Mouse (Mus musculus) B cell, adult 67 days (primary cell): ENCODE measurements around the gene Tmprss9. TPM values are rescaled to one million over a fixed set of nuclear protein-coding genes. Genes with fewer than 3 reads are reported as not detected.

Experiments used
- total RNA-seq, 2 experiments: library from RNA; stranded (reverse); gene quantifications; 4 replicates each; pipeline ENCODE4 v1.2.4; 2023

The Tmprss9 gene
- not detected for total RNA-seq

DNA sequence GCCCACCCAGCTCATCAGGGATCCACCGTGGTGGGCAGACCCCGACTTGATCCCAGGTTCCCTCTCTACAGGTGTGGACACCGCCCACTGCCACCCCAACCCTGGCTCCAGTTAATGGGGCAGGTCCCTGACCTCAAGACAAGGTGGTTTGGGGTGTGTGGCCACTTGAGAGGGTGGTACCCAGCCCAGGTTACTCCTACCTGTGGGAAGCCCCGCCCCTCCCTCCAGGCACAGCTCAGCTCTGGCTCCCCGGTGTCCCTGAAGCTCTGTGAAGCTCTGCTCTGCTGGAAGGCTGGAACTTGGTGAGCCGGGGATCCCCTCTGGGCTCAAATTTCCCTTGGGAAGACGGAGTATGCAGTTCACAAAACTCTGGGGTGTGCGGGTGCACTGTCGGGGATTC, at the start of gene Tmprss9:
Gene Tmprss9, plus strand, starts transcription at position 268 of the 400 bp plus-strand sequence.

DNA sequence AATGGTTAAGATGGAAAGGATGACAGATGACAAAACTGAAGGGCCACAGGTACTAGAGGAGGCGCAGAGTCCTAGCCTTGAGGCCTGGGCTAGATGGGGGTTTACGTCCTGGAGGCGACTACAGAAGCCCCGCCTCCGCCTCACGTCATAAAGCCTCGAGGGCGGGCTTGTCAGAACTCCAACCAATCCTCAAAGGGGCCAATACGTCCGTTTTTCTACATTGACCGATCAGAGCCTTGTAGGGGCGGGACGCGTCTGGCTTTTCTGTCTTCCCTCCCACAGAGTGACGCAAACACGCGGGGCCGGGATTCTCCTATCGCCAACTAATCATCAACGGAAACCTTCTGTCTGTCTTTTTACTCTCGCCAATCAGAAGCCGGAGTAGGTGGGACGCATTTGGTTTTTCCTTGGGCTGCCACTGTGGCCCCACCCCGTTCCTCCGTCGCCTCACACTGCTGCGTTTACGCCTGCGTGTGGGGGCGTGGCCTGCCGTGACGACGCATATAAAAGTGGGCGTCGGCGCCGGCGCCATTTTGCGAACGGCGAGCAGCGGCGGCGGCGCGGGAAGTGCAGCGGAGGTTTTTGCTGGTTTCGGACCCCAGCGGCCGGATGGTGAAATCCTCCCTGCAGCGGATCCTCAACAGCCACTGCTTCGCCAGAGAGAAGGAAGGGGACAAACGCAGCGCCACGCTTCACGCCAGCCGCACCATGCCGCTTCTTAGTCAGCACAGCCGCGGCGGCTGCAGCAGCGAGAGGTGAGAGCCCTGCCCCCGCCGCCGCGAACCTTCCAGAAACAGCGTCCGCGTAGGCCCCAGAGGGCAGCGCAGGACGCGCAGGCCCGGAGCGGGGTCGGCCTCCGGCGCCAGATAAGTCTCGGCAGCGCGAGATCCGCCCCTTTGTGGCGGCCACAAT, 45.2 kb upstream of the Tmprss9 start, which contains the start of gene Oaz1:
Gene Oaz1, plus strand, starts transcription at position 506 of the 912 bp plus-strand sequence.

DNA sequence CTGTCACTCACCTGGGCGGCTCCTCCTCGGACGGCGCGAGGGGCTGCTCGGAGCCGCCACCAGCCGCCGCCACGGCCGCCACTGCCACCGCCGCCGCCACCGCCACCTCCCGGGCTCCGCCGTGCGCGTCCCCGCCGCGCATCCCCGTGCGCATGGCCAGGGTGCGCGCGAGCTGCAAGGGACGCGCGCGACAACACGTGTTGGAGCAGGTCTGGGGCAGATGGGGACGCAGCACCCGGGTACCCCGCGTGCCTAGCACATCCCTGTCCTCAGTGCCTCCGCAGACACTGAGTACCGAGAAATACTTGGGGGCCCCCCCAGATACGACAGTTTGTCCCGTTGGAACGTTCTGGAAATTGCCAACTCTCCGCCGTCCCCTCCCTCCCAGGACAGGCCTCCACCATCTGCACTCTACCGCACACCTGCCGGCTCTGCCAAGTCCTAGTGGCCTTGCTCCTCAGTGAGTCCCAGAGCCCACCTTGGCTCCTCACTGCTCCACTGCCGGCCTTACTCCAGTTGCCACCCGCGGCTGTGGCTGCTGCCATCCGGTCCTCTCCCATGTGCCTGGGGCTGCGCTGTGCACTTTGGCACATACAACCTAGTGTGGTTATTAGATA, 27.6 kb upstream of the Tmprss9 start, which contains the start of gene Lingo3:
Gene Lingo3, minus strand, starts transcription at position 109 of the 617 bp plus-strand sequence.

GRCm38 (mm10) chr10:80854913-80855748, 16.5 kb upstream of the Tmprss9 start, which contains the start of the genes Lsm7 and Sppl2b:
Gene Lsm7 (minus strand): TSS chr10:80855209.
Gene Sppl2b (plus strand): TSS chr10:80855275.

GRCm38 (mm10) chr10:80900318-80901247, 28.9 kb downstream of the Tmprss9 start, which contains the start of gene Timm13:
Gene Timm13 (minus strand): TSS chr10:80900969.

GRCm38 (mm10) chr10:80917779-80918434, 46.3 kb downstream of the Tmprss9 start, which contains the start of gene Lmnb2:
Gene Lmnb2 (minus strand): TSS chr10:80918245.

GRCm38 (mm10) chr10:80929299-80930226, 57.9 kb downstream of the Tmprss9 start, which contains the start of gene Gadd45b:
Gene Gadd45b (plus strand): TSS chr10:80930073.

Other genes with a start within 250 kb of the Tmprss9 start
- gene Csnk1g2, start 249.0 kb upstream of the Tmprss9 start, total RNA-seq, result 100 to 1,000 TPM; 203 to 222 TPM
- 10 to 100 TPM; 32.1 to 40.9 TPM for gene Btbd2, start 214.8 kb upstream of the Tmprss9 start, total RNA-seq
- 100 to 1,000 TPM; 441 to 463 TPM for gene Mknk2, start 193.7 kb upstream of the Tmprss9 start, total RNA-seq
- gene Mob3a, start 169.9 kb upstream of the Tmprss9 start, total RNA-seq, result 100 to 1,000 TPM; 123 to 146 TPM
- gene Izumo4, start 169.7 kb upstream of the Tmprss9 start, total RNA-seq, result 10 to 100 TPM; 45.0 to 50.1 TPM
- gene Ap3d1, start 129.6 kb upstream of the Tmprss9 start, total RNA-seq, result 100 to 1,000 TPM; 148 to 163 TPM
- gene Dot1l, start 116.6 kb upstream of the Tmprss9 start, total RNA-seq, result 10 to 100 TPM; 68.5 to 68.9 TPM
- 10 to 100 TPM; 69.1 to 83.5 TPM for gene Sf3a2, start 73.7 kb upstream of the Tmprss9 start, total RNA-seq
- 100 to 1,000 TPM; 151 to 152 TPM for gene Plekhj1, start 73.2 kb upstream of the Tmprss9 start, total RNA-seq
- gene Amh, start 66.6 kb upstream of the Tmprss9 start, total RNA-seq, result 1 to 10 TPM; 1.2 to 2.7 TPM
- not detected for gene Jsrp1, start 58.4 kb upstream of the Tmprss9 start, total RNA-seq
- 100 to 1,000 TPM; 496 to 510 TPM for gene Oaz1, start 45.2 kb upstream of the Tmprss9 start, total RNA-seq
- not detected for gene Lingo3, start 27.8 kb upstream of the Tmprss9 start, total RNA-seq
- gene Lsm7, start 16.6 kb upstream of the Tmprss9 start, total RNA-seq, result 10 to 100 TPM; 31.9 to 37.1 TPM
- 10 to 100 TPM; 33.2 to 34.7 TPM for gene Sppl2b, start 16.6 kb upstream of the Tmprss9 start, total RNA-seq
- gene Timm13, start 29.1 kb downstream of the Tmprss9 start, total RNA-seq, result 10 to 100 TPM; 57.8 to 77.8 TPM
- 10 to 100 TPM; 14.6 to 16.0 TPM for gene Lmnb2, start 46.4 kb downstream of the Tmprss9 start, total RNA-seq
- gene Gadd45b, start 58.2 kb downstream of the Tmprss9 start, total RNA-seq, result 10 to 100 TPM; 32.5 to 39.0 TPM
- gene Gng7, start 143.1 kb downstream of the Tmprss9 start, total RNA-seq, result under 1 TPM; 0.21 to 0.41 TPM
- gene Diras1, start 153.8 kb downstream of the Tmprss9 start, total RNA-seq, result not detected
- 10 to 100 TPM; 15.6 to 18.9 TPM for gene Slc39a3, start 165.6 kb downstream of the Tmprss9 start, total RNA-seq
- gene Sgta, start 188.3 kb downstream of the Tmprss9 start, total RNA-seq, result 10 to 100 TPM; 57.0 to 65.1 TPM
- gene Thop1, start 198.2 kb downstream of the Tmprss9 start, total RNA-seq, result 10 to 100 TPM; 11.9 to 15.9 TPM
- not detected for gene Creb3l3, start 227.0 kb downstream of the Tmprss9 start, total RNA-seq
- 100 to 1,000 TPM; 159 to 177 TPM for gene Map2k2, start 234.1 kb downstream of the Tmprss9 start, total RNA-seq